Mouse (Mus musculus): ENCODE measurements around the gene Hadh. TPM values are rescaled to one million over a fixed set of nuclear protein-coding genes. Genes with fewer than 3 reads are reported as not detected.

Gene Hadh
- total RNA-seq, 1 experiment from 2014 or later: 413 TPM

DNA sequence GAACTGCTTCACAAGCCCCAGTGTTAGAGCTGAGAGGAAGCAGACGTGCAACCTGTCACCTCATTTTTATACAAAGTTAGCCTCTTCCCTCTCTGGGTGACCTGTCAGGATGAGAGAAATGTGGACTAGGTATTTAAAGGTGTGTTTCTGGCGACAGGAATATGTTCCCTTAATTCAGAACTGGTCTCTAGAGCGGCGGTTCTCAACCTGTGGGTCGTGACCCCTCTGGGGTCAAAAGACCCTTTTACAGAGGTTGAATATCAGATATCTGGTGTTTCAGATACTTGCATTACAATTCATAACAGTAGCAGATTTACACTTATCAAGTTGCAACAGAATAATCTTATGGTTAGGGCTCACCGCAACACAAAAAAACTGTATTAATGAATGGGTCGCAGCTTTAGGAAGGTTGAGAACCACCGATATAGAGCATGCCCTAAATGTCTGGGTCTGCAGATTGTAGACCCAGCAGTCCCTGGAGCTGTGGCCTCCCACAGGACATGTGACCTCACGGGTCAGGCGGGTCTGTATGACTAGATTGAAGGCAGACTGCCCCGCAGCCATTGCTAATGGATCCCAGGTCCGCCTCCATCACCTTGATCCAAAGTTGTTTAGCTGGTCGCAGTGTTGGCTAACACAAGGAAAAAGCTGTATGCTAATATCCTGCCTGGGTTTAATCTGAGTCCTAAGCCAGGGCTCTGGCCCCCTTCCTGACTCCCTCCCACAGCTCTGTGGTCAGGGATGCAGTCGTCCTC lies 53.1 kb downstream of the Hadh start:
- no peak for DNase-seq

DNA sequence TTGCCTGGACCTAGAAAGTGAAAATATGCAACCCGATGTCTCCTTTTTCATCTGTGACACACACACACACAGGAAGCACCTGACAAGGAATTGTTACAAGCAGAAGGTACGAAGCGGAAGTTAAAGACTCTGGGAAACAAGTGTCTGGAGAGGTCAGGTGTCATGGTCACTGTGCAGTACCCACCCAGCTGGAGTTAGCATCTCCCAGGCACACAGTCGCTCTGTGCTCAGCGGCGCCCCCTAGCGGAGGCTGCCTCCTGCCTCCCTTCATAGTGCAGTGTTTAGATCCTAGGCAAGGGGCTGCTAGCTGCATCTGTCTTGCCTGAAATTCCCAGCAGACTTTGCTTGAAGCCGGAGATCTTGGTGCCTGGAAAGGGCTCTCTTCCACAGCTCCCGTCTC lies 57.1 kb downstream of the Hadh start:
- peak; percentile 74 for DNase-seq

DNA sequence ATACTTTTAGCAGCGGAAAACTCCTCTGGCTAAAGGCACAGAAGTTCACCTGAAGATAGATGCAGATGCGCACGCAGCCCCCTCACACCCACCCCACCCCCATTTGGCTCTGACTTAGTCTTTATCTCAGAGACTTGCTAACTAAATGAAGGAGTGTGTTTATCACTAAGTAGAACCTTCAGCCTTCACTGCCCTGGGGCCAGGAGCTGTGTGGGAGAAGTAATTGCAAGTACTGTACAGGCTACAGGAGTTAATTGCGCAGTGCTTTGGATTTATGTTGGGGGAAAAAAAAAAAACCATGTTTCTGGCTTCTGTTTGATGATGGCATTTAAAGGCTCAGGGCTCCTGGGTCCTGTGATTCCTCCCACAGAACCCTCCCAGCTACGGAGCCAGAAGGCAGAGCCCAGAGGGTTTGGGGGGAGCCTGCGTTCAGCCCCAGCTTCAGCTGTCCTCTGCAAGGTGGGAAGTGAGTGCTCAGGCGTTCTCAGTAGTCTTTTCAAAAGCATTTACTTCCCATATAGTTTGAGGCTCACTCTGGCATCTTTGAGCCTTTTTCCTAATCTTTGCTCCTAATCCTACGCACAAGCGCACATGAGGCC lies 57.7 kb downstream of the Hadh start:
- no peak for DNase-seq

DNA sequence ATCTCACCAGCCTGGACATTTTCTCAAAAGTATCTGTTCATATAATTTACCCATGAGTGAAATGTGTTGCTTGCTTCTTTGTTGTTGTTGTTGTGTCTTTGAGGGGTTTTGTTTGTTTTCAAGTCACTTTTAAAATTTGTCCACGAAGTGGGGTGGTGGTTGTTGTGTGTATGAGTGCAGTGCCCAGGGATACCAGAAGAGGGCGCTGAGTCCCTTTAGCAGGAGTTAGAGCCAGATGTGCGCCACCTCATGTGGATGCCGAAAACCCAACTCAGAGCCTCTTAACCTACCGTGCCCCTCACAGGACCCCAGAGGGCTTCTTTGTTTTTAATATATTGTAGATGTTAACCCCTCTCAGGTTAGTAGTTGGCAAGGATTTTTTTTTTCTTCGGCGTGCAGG lies 59.7 kb downstream of the Hadh start:
- DNase-seq: no peak

DNA sequence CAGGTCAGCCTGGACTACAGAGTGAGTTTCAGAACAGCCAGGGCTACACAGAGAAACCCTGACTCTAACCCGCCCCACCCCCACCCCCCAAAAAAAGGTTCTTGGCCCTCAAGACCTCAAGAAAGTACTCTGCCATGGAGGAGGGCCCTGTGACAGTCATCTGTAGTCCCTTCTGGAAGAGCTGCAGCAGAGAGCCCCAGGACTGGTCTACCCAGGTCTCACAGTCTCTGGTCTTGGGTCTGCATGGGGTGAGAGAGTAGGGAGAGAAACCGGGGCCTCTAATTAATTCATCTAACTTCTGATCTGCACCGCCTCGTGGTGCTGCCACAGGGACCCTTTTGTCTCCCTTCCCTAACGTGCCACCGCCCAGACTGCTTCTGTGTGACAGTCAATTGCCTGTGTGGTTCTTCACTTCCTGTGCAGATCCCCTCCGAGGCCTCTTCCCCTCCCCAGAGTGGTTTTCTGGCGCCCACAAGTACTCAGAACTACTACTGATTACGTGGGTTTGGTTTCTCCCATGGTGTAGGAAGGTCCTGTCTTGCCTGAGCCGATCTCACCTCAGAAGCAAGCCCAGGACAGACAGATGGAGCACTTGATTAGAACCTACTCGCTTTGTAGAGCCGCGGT lies 63.5 kb downstream of the Hadh start:
- DNase-seq: no peak

DNA sequence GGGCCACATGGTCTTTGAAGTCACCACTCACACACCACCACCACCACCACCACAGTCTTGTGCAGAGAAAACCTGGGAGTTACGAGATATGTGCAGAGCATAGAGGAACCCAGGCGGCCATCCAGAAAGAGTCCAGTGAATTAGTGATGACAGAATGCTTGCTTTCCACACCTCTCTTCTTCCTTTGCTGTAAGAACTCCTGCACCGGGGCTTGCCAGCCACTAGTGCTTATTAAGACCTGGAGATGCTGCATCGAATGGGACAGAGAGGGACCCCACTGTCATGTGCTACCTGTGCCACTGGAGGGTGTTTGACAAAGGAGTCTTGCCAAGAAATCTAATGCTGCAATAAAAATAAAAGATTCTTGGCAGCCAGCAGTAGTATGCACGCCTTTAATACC lies 64.1 kb downstream of the Hadh start:
- no peak for DNase-seq

DNA sequence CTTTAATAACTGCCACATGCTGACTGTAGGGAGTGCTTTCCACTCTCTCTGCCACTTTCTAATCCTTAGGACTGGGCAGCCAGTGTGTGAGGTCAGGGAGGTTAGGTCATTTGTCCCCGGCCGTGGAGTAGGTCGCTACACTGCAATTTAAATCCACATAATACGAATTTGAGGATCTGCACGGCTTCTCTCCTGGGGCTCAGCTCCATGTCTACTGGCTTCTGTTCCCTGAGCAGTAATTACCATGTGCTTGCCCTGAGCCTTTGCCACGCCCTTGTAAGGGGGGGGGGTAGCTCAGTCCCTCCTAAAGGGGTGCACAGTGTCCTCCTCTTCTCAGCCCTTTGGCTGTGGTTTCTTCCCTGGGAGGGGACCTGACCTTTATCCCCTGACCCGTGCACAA lies 69.6 kb downstream of the Hadh start:
- no peak for DNase-seq

DNA sequence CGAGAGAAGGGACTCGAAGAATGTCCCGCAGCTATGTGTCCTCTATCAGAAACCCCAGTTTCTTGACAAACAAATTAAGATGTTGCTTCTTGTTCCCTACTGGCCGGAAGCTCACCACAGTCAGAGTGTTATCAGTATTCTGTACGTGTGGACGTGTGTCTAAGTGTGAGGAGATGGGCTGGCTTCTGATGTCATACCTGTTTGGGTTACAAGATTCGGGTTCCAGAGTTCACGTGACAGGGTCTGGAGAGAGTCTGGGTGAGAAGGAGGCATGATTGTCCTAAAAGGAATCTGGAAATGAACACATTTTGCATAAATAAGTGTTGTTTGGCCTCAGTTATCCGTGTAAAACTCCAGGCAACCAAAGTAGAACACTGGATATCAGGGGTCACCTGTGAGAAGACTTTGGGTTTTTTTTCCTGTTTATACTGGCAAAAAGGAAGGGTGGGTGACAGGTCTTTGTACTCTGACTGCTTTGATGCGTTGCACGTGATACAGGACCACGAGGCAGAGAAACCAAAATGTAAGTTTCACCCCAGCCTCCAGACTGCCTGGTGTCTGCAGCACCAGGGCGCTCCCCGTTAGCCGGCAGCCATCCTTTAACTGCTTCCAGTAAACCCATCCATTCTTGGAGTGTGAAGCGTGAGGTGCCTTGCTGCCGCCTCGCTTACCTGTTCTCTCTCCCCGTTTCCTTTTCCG lies 72.2 kb downstream of the Hadh start:
- no peak for DNase-seq

DNA sequence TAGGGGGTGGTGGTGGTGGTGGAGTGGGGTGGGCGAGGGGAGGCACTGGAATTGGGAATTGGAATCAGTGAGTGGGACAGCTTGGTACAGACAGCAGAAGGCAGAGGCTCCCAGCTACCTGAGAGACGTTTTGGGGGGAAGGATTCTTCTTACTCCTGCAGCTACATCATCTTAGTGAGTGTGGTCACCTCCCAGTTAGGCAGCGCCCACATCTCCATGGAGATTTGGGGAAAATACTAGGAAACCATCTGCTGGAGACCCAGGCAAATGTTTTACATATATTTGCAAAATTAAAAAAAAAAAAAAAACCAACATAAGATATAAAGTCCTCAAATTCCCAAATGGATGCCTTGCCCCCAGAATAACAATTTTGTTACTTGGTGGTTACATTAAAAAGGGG lies 72.9 kb downstream of the Hadh start:
- DNase-seq: no peak

DNA sequence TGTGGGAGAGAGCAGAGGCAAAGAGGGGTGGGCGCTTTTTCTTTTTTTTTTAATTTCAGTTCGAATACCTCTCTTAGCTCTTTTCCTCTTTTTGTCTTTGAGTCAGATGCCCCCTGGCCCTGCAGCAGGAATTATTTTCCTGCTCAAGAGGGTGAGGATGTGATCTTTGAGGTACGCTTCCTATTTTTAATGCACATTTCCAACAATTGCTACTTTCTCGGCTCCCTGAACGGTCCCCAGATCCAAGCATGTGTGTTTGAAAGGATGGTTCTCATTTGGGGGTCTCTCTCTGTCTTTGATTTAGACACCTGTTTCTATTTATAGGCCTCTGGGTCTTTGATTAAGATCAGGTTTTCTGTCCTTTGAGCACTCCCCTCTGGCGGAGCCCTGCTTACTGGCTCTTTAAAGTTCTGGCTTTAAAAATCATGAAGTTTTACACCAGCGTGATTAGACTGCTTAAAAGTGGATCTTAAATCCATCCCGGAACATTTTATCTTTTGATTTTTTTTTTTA lies 75.3 kb downstream of the Hadh start:
- no peak for DNase-seq

DNA sequence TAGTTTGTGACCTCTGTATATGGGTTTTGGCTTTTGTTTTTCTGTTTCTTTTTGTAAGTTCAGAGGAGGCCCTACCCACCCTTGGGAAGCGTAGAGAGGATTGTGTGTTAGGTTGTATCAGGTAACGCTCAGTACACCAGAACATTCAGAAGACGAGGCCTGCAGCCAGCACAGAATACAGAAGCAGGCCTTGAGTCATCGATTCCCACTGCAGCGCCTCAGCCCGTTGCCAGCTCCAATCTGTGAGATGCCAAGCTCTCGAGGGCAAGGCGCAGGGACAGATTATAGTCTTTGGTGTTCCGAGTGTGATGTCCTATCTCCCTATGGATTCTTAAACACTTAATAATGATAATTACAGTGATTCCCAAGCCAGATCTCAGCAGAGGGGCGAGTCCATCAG lies 75.9 kb downstream of the Hadh start:
- DNase-seq: no peak

DNA sequence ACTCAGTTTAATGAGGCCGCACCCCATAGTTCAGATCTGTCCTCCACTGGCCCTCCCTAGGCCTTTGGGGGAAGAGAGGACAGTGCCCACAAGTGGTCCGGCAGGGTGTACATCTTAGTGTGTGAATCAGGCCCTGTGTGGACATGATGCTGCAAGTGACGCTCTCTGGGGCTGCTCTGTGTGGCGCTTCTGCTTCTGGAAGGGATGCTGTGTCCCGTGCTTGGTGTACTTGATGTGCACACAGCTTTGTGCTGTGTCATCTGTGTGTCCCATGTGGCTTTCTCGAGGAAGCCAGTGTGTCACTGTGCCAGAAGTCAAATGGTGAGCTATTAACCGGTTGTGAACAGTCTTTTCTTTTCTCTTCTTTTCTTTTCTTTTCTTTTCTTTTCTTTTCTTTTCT lies 80.4 kb downstream of the Hadh start:
- no peak for DNase-seq

DNA sequence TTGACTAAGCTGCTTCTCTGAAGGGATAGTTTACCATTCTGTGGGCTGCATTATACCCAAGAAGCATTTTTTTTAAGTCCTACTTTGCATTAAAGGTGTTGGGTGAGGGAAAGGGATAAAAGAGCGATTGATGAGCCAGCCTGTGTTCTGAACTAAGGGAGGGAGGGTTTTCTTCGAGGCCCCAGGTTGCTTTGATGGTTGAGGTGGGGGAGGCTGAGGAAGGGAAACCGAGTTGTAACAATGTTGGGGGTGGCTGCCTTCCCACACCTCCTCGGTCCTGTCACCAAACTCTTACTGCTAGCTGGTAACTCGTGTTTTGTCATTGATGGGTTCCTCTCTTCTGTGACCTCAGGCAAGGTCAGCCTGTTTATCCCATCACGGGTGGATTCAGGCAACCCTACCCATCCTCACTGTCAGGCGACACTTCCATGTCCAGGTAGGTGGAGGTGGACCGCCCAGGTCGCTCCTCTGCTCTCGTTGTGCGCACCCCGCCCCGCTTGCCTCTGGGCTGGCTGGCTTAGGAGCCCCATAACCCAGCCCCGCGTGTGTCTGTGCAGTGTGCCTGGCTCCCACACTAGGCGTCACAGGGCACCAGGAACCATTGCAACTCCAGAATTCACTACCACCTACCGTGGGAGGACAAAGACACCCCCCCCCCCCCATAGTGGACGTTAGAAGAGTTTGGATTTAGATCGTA lies 81.1 kb downstream of the Hadh start:
- no peak for DNase-seq

DNA sequence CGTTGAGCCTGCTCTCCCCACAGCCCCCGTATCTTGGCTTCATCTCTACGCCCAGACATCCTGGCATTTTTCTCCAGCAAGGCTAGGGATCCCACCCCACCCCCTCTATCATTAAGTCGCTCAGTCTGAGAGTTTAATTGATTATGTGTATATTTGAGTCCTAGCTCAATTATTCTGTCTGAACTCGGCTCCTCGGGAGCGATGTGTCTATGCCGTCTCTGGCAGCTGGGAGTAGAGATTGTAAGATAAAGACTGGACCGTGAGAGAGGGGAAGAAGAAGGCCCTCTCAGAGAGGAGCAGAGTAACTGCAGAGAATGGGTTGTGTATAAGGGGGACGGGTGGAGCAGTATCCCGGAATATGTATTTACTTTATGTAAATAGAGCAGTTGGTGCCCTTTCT lies 81.7 kb downstream of the Hadh start:
- DNase-seq: no peak

DNA sequence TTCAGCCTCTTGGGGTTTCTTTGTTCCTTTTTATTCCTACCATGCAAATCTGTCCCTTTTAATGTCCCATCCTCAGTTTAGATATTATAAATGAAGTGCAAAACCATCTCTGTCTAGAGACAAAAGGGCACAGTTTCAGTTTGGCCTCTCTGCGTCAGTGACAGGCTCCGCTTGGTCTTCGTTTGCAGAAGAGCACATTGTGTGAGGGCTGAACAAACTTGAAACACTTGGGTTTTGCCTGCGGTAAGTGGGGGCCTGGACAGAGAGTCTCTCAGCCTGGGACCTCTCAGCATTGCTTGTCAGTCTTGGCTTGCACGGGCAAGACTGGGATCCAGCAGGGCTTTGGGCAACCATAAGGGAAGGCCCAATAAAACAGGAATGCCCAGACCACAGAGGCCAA lies 85.7 kb downstream of the Hadh start:
- DNase-seq: no peak

Other genes with a start within 250 kb of the Hadh start
- gene Lef1, start 161.6 kb downstream of the Hadh start, total RNA-seq (2021): 13.3 and 15.7 TPM in 2 replicates
- gene Cyp2u1, start 31.1 kb upstream of the Hadh start, total RNA-seq (2021): 20.8 and 24.4 TPM in 2 replicates
- 6.7 and 9.9 TPM in 2 replicates for gene Sgms2, start 219.3 kb upstream of the Hadh start, total RNA-seq (2021)

All from adrenal gland, postnatal 25 days (tissue).